Mouse (Mus musculus): ENCODE data around the gene Calm3.

DNA sequence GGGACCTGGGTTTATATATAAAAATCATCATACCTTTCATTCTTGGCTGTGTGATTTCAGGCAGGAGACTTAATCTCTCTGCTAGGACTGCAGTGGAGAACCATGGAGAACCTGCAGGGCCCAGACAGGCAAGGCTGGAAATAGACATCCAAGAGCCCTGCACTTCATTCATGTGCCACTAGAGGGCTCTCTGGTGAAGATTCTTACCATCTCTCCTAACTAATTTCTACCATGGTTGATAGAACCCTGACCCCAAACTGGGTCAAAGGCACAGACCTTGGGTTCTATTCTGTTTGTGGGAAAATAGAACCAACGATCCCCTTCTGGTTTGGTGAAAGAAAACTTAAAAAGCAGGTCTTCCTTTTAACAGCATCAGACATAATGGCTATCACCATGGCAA, 6.9 kb upstream of the Calm3 start:
- TF ChIP-seq CTCF (IDR thresholded peaks at IDR 0.05; ENCODE audit: low read depth) (peak; percentile 84), EP300 (IDR thresholded peaks at IDR 0.05; ENCODE audit: low read depth) (no peak)
